In genomic region chr2:94245305-94245959, GRCm38 (mm10) we compare ENCODE assay signal across 8 mouse cellular contexts.
DNase-seq lines count a peak whose midpoint lies in the region; ATAC-seq and TF ChIP-seq lines count a peak whose summit lies in the region.

No protein-coding gene starts in this region.

- no peak overlapping the region for H3K4me3 ChIP-seq in G1E (ENCODE audit: low read depth, low read length)
- H3K4me3 ChIP-seq in olfactory bulb, adult 2 months (ENCODE audit: insufficient read depth, low read depth, low read length), result peak overlapping the region; percentile 33

- 2% methylated on average over 16 of the region's 16 CpGs for WGBS in olfactory bulb, adult 2 months

- peak; percentile 57 for DNase-seq in G1E (ENCODE audit: low spot score)
- peak; percentile 90 for DNase-seq in cerebellum, adult 18-20 months
- DNase-seq in heart, postnatal 4 days, result peak; percentile 90
- peak; percentile 83 for DNase-seq in layer of hippocampus, adult 11-12 months (ENCODE audit: low spot score)
- DNase-seq in lung, adult 18-20 months, result peak; percentile 32 to 54
- DNase-seq in thymus, postnatal 0 days (ENCODE audit: low spot score), result peak; percentile 62

- ATAC-seq in G1E (ENCODE audit: extremely low read depth, insufficient number of reproducible peaks, low FRiP score, poor library complexity, severe bottlenecking), result peak; percentile 57; the same call in 1 of the 2 replicates
- ATAC-seq in frontal cortex, adult (ENCODE audit: low TSS enrichment), result peak; percentile 14

- no peak for TF ChIP-seq POLR2A in olfactory bulb, adult 2 months (IDR thresholded peaks at IDR 0.05; ENCODE audit: insufficient read depth, low read depth, low read length)

- no peaks in the 10 kb centered on the region for H3K4me1 ChIP-seq in G1E (ENCODE audit: insufficient read depth, low read depth, low read length)
- peaks cover 36% of the 10 kb centered on the region for H3K4me1 ChIP-seq in olfactory bulb, adult 2 months (ENCODE audit: control insufficient read depth, insufficient read depth, low read length)

- peak overlapping the region; percentile 18 for H3K27ac ChIP-seq in olfactory bulb, adult 2 months (ENCODE audit: insufficient read depth, low read depth, low read length)

- H3K27me3 ChIP-seq in G1E (ENCODE audit: insufficient read depth, low read length), result peaks cover 24% of the 10 kb centered on the region; the same call in 1 of the 2 replicates

- no peaks in the 10 kb centered on the region for H3K9me3 ChIP-seq in G1E (replicated peaks)

- no peaks in the 10 kb centered on the region for H3K36me3 ChIP-seq in G1E (replicated peaks)

- peak; percentile 39; the same call in 1 of the 2 replicates for TF ChIP-seq CTCF in G1E (IDR thresholded peaks at IDR 0.05; ENCODE audit: low read depth, low read length)
- TF ChIP-seq CTCF in olfactory bulb, adult 2 months (IDR thresholded peaks at IDR 0.05; ENCODE audit: insufficient read depth, low read depth, low read length), result peak; percentile 75; the same call in 1 of the 2 replicates
